Mouse (Mus musculus) hindbrain, embryonic 13.5 days (tissue): ENCODE measurements around the gene Fam71f2. TPM values are rescaled to one million over a fixed set of nuclear protein-coding genes. Genes with fewer than 3 reads are reported as not detected.

Experiments
- ATAC-seq: fragments of 200-750 bp; cut with Nextera tagmentation; 2 replicates; pipeline ENCODE4 v1.8.0; 2017; ENCODE audit warnings: moderate TSS enrichment; ENCODE audit not compliant: low FRiP score
- H3K27ac ChIP-seq: fragments of 300-500 bp; sonication (generic); 2 replicates; pipeline ENCODE4 v1.5.1; 2015; ENCODE audit warnings: inconsistent platforms, mild to moderate bottlenecking, moderate library complexity
- H3K27me3 ChIP-seq: fragments of 300-500 bp; sonication (generic); 2 replicates; pipeline ENCODE4 v1.6.1; 2015; ENCODE audit warnings: mild to moderate bottlenecking, inconsistent platforms
- H3K36me3 ChIP-seq: fragments of 300-500 bp; sonication (generic); 2 replicates; pipeline ENCODE4 v1.6.1; 2015; ENCODE audit warnings: mild to moderate bottlenecking, inconsistent platforms
- H3K4me1 ChIP-seq: fragments of 300-500 bp; sonication (generic); replicated peaks from 2 replicates; pipeline ENCODE4 v1.6.1; 2015; ENCODE audit warnings: inconsistent platforms
- H3K4me2 ChIP-seq: fragments of 300-500 bp; sonication (generic); 2 replicates; pipeline ENCODE4 v1.6.1; 2015; ENCODE audit warnings: inconsistent platforms, mild to moderate bottlenecking, moderate library complexity
- H3K4me3 ChIP-seq: fragments of 300-500 bp; sonication (generic); 2 replicates; pipeline ENCODE4 v1.5.1; 2015; ENCODE audit warnings: mild to moderate bottlenecking, inconsistent platforms
- H3K9ac ChIP-seq: fragments of 300-500 bp; sonication (generic); 2 replicates; pipeline ENCODE4 v1.6.1; 2015; ENCODE audit warnings: mild to moderate bottlenecking, inconsistent platforms
- H3K9me3 ChIP-seq: fragments of 300-500 bp; sonication (generic); 2 replicates; pipeline ENCODE4 v1.6.1; 2016; ENCODE audit warnings: inconsistent platforms
- WGBS: fragments of 180-500 bp; shearing (Covaris S2); methylation state at CpG from one replicate; pipeline ENCODE4 v1.1.7; 2015; 5-methylcytosine and 5-hydroxymethylcytosine counted together
- polyA plus RNA-seq: library from polyadenylated mRNA; unstranded; fragments of >200 nt; fragmentation: Nextera tagmentation; extraction: Ambion mirVana; gene quantifications from 2 replicates; pipeline ENCODE4 v1.2.1, GENCODE M21; 2015

Gene Fam71f2
- 0.47 and 0.53 TPM in 2 replicates for polyA plus RNA-seq

GRCm38 (mm10) chr6:29279293-29279692 is at the start of gene Fam71f2:
Gene Fam71f2 (plus strand): TSS chr6:29279593.
- H3K4me1 ChIP-seq = peaks cover 10% of the 10 kb centered on the region
- H3K9me3 ChIP-seq = no peaks in the 10 kb centered on the region
- H3K4me2 ChIP-seq = no peak within 1 kb of the TSS
- H3K36me3 ChIP-seq = peaks cover 9% of the 10 kb centered on the region; the same call in 1 of the 2 replicates
- H3K27ac ChIP-seq = no peak within 1 kb of the TSS
- no peak within 1 kb of the TSS for H3K9ac ChIP-seq
- 86% methylated on average over 8 of the region's 8 CpGs for WGBS
- H3K4me3 ChIP-seq = no peak within 1 kb of the TSS
- ATAC-seq = no peak
- no peaks in the 10 kb centered on the region for H3K27me3 ChIP-seq

DNA sequence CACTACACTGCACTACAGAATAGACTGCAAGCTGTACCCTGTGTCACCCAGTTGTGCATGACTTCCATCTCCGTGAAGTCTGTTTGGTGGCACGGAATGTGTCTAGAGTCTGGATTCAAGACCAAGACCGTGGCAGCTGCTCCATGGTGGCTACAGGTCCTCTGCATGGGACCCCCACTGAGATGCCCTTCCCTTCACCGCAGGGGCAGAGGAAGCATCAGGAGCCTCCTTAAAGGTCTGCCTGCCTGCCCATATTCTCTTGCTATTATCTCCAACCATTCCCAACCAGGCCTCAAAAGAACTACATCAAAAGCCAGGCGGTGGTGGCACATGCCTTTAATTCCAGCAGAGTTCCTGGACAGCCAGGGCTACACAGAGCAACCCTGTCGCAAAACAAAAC is 49.0 kb upstream of the Fam71f2 start:
- ATAC-seq = no peak
- H3K4me1 ChIP-seq = no peaks in the 10 kb centered on the region
- 0 out of 2 replicates have a peak, but pooled peaks cover 3% of the 10 kb centered on the region for H3K27me3 ChIP-seq
- no peak overlapping the region for H3K27ac ChIP-seq
- WGBS = 67% methylated on average over 6 of the region's 6 CpGs
- H3K4me3 ChIP-seq = no peak overlapping the region
- H3K9ac ChIP-seq = no peak overlapping the region
- no peak overlapping the region for H3K4me2 ChIP-seq
- H3K9me3 ChIP-seq = no peaks in the 10 kb centered on the region
- H3K36me3 ChIP-seq = no peaks in the 10 kb centered on the region

GRCm38 (mm10) chr6:29231799-29232198 is 47.6 kb upstream of the Fam71f2 start:
- H3K4me1 ChIP-seq = no peaks in the 10 kb centered on the region
- no peaks in the 10 kb centered on the region for H3K9me3 ChIP-seq
- H3K4me3 ChIP-seq = no peak overlapping the region
- H3K27me3 ChIP-seq = 0 out of 2 replicates have a peak, but pooled peaks cover 3% of the 10 kb centered on the region
- no peak overlapping the region for H3K27ac ChIP-seq
- ATAC-seq = no peak
- H3K9ac ChIP-seq = no peak overlapping the region
- WGBS = 78% methylated on average over 3 of the region's 3 CpGs
- no peak overlapping the region for H3K4me2 ChIP-seq
- H3K36me3 ChIP-seq = no peaks in the 10 kb centered on the region

DNA sequence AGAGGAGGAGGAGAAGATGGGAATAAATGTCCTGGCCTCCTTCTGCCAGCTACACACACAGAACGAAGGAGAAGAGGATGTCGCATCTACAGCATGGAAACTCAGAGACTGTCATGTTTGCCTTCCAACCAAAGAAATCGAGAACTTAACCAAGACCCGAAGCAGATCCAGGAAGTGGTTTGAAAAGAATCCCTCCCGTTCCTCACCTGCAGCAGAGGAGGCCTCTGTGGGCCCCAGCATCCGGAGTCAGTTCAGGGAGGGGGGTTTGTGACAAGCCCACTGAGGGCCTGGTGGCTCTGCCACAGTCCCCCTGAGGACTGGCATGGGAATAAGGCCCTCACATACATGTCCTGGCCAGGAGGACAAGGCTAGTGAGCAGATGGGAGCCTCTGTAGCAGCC is 47.1 kb upstream of the Fam71f2 start:
- ATAC-seq = no peak
- WGBS = 82% methylated on average over 6 of the region's 6 CpGs
- no peak overlapping the region for H3K4me3 ChIP-seq
- H3K4me1 ChIP-seq = no peaks in the 10 kb centered on the region
- H3K9ac ChIP-seq = no peak overlapping the region
- H3K36me3 ChIP-seq = no peaks in the 10 kb centered on the region
- H3K27ac ChIP-seq = no peak overlapping the region
- no peak overlapping the region for H3K4me2 ChIP-seq
- H3K27me3 ChIP-seq = 0 out of 2 replicates have a peak, but pooled peaks cover 3% of the 10 kb centered on the region
- H3K9me3 ChIP-seq = no peaks in the 10 kb centered on the region

GRCm38 (mm10) chr6:29233710-29234109 is 45.7 kb upstream of the Fam71f2 start:
- H3K27me3 ChIP-seq = 0 out of 2 replicates have a peak, but pooled peaks cover 3% of the 10 kb centered on the region
- H3K9ac ChIP-seq = no peak overlapping the region
- no peaks in the 10 kb centered on the region for H3K9me3 ChIP-seq
- WGBS = 76% methylated on average over 3 of the region's 3 CpGs
- H3K36me3 ChIP-seq = no peaks in the 10 kb centered on the region
- no peaks in the 10 kb centered on the region for H3K4me1 ChIP-seq
- H3K4me2 ChIP-seq = no peak overlapping the region
- no peak overlapping the region for H3K4me3 ChIP-seq
- ATAC-seq = no peak
- H3K27ac ChIP-seq = no peak overlapping the region

DNA sequence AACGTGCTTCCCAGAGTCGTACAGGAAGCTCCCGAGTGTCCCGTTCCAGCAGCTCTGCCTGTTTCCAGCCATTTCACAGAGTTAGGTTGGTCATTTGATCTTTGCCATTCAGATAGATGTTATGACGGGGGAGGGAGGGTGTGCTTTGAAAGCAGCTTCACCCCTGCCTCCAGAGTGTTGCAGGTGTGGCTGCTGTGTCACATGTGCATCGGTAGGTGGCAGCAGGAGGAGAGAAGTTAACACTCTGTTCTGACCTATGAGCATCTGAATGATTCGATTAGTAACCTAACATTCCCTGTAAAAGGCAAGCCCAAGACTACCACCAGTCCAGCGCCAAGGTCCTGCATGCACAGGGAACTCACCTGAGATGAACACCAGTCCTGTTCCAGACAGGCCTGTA is 45.1 kb upstream of the Fam71f2 start:
- 54% methylated on average over 8 of the region's 8 CpGs for WGBS

GRCm38 (mm10) chr6:29240806-29241205 is 38.6 kb upstream of the Fam71f2 start:
- Histone ChIP-seq H3K36me3 (no peaks in the 10 kb centered on the region), H3K4me2 (no peak overlapping the region), H3K27me3 (no peaks in the 10 kb centered on the region; the same call in 1 of the 2 replicates), H3K9me3 (no peaks in the 10 kb centered on the region), H3K4me3 (no peak overlapping the region), H3K27ac (no peak overlapping the region), H3K4me1 (no peaks in the 10 kb centered on the region), H3K9ac (no peak overlapping the region)
- ATAC-seq = no peak
- WGBS = 23% methylated on average over 2 of the region's 2 CpGs

More for the DNA sequence above, 45.1 kb upstream of the Fam71f2 start:
- no peaks in the 10 kb centered on the region for H3K9me3 ChIP-seq
- no peak overlapping the region for H3K4me3 ChIP-seq
- H3K27me3 ChIP-seq = 0 out of 2 replicates have a peak, but pooled peaks cover 3% of the 10 kb centered on the region
- H3K4me2 ChIP-seq = no peak overlapping the region
- no peaks in the 10 kb centered on the region for H3K4me1 ChIP-seq
- H3K27ac ChIP-seq = no peak overlapping the region
- H3K9ac ChIP-seq = no peak overlapping the region
- H3K36me3 ChIP-seq = no peaks in the 10 kb centered on the region
- ATAC-seq = no peak

- no peaks in the 10 kb centered on the region for H3K9me3 ChIP-seq
- H3K36me3 ChIP-seq = no peaks in the 10 kb centered on the region
These were observed 37.7 kb upstream of the Fam71f2 start for GRCm38 (mm10) chr6:29241697-29242096.

GRCm38 (mm10) chr6:29242265-29242664 is 37.1 kb upstream of the Fam71f2 start:
- Histone ChIP-seq H3K4me1 (no peaks in the 10 kb centered on the region), H3K4me3 (no peak overlapping the region), H3K27ac (no peak overlapping the region), H3K9ac (no peak overlapping the region), H3K4me2 (no peak overlapping the region), H3K27me3 (no peaks in the 10 kb centered on the region; the same call in none of the 2 replicates), H3K36me3 (no peaks in the 10 kb centered on the region), H3K9me3 (no peaks in the 10 kb centered on the region)
- ATAC-seq = no peak
- WGBS = 73% methylated on average over 1 of the region's 1 CpGs

More at GRCm38 (mm10) chr6:29241697-29242096, 37.7 kb upstream of the Fam71f2 start:
- no peak for ATAC-seq
- Histone ChIP-seq H3K9ac (no peak overlapping the region), H3K4me2 (no peak overlapping the region), H3K4me1 (no peaks in the 10 kb centered on the region), H3K27me3 (no peaks in the 10 kb centered on the region; the same call in none of the 2 replicates), H3K4me3 (no peak overlapping the region), H3K27ac (no peak overlapping the region)
- 59% methylated on average over 2 of the region's 2 CpGs for WGBS

- Histone ChIP-seq H3K36me3 (no peaks in the 10 kb centered on the region), H3K9ac (no peak overlapping the region), H3K4me1 (no peaks in the 10 kb centered on the region), H3K27me3 (no peaks in the 10 kb centered on the region; the same call in none of the 2 replicates), H3K9me3 (no peaks in the 10 kb centered on the region), H3K4me2 (no peak overlapping the region), H3K27ac (no peak overlapping the region), H3K4me3 (no peak overlapping the region)
- no peak for ATAC-seq
- WGBS = 81% methylated on average over 14 of the region's 14 CpGs
These were observed 33.9 kb upstream of the Fam71f2 start for GRCm38 (mm10) chr6:29245272-29246120.

GRCm38 (mm10) chr6:29246183-29246582 is 33.2 kb upstream of the Fam71f2 start:
- no peak overlapping the region for H3K4me3 ChIP-seq
- H3K9ac ChIP-seq = no peak overlapping the region
- no peak overlapping the region for H3K27ac ChIP-seq
- no peaks in the 10 kb centered on the region for H3K9me3 ChIP-seq
- H3K27me3 ChIP-seq = no peaks in the 10 kb centered on the region; the same call in none of the 2 replicates
- no peaks in the 10 kb centered on the region for H3K4me1 ChIP-seq
- no peaks in the 10 kb centered on the region for H3K36me3 ChIP-seq
- ATAC-seq = no peak
- 83% methylated on average over 3 of the region's 3 CpGs for WGBS
- no peak overlapping the region for H3K4me2 ChIP-seq

DNA sequence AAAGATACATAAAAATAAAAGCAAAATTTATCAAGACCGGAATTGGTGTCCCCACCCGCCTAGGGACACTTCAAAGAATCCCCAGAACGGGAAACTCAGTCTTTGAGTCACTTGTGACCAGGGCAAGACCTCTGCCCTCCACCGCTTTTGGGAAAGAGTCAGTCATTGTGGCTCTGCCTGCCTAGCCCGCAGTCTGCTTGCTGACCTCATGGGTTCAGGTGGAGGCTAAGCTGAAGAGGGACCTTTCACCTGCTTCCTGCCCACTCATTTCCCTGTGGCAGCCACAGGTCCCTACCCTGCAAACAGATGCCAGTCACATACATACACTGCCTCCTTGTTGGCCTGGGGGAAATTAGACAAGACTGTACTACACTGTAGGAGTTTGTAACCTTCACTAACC is 32.8 kb upstream of the Fam71f2 start:
- ATAC-seq = no peak

More for the DNA sequence above, 32.8 kb upstream of the Fam71f2 start:
- 55% methylated on average over 5 of the region's 5 CpGs for WGBS
- H3K9ac ChIP-seq = no peak overlapping the region
- no peak overlapping the region for H3K4me3 ChIP-seq
- no peaks in the 10 kb centered on the region for H3K36me3 ChIP-seq
- H3K4me2 ChIP-seq = no peak overlapping the region
- no peaks in the 10 kb centered on the region; the same call in none of the 2 replicates for H3K27me3 ChIP-seq
- H3K27ac ChIP-seq = no peak overlapping the region
- H3K9me3 ChIP-seq = no peaks in the 10 kb centered on the region
- no peaks in the 10 kb centered on the region for H3K4me1 ChIP-seq
